19 mouse cellular contexts compared by ENCODE assay signal in genomic region chr11:52122045-52122444, GRCm38 (mm10). TPM values are rescaled to one million over a fixed set of nuclear protein-coding genes. Genes with fewer than 3 reads are reported as not detected.
"Had no signal": no experiment of that assay in that cellular context is flagged by ENCODE, and none has a peak within 500 bp of the region (broad histone marks: within the 10 kb centered on the region; RNA-seq: fewer than 3 reads in every experiment).

No protein-coding gene starts in this region.

- DNase-seq: lung, adult 18-20 months; lung, embryonic 14.5 days; lung, postnatal 10 days; lung, postnatal 4 days; midbrain, embryonic 14.5 days; right cerebral cortex, postnatal 14 days; thymus, adult 2 months; thymus, postnatal 36 days had no signal

- H3K4me1 ChIP-seq: midbrain, embryonic 10.5 days; midbrain, embryonic 12.5 days; neural tube, embryonic 13.5 days; neural tube, embryonic 15.5 days; stomach, embryonic 15.5 days had no signal

- H3K27me3 ChIP-seq: midbrain, embryonic 12.5 days; neural tube, embryonic 13.5 days; neural tube, embryonic 15.5 days; stomach, embryonic 15.5 days had no signal

- ATAC-seq: midbrain, embryonic 16.5 days had no signal

- H3K4me3 ChIP-seq: midbrain, embryonic 10.5 days; midbrain, embryonic 12.5 days; myocyte; neural tube, embryonic 13.5 days; neural tube, embryonic 15.5 days; stomach, embryonic 15.5 days had no signal

- H3K27ac ChIP-seq: midbrain, embryonic 10.5 days; midbrain, embryonic 12.5 days; neural tube, embryonic 13.5 days; neural tube, embryonic 15.5 days; stomach, embryonic 15.5 days; stomach, postnatal 0 days had no signal

RNA-seq across cellular contexts. Expression of gene Olfr1373, which starts 23.3 kb away (rescaled TPM):
- polyA plus RNA-seq: lung, embryonic 14.5 days; lung, embryonic 16.5 days; midbrain, embryonic 10.5 days; midbrain, embryonic 12.5 days; midbrain, embryonic 14.5 days; midbrain, embryonic 16.5 days; myocyte; neural tube, embryonic 11.5 days; neural tube, embryonic 13.5 days; neural tube, embryonic 15.5 days; spleen, adult 2 months; stomach, embryonic 15.5 days; stomach, postnatal 0 days; thymus, adult 2 months had no signal
